Mouse (Mus musculus) G1E (cell line): ENCODE measurements at regions not wholly inside any gene's neighbourhood (a gene's known extent, or its start where the extent isn't known, plus 50 kb on each side); places are given as distances from the start of the nearest gene placed in this dataset.

Source experiments
- CTCF ChIP-seq: IDR thresholded peaks from 2 replicates; pipeline ENCODE4 v1.5.1; 2012; ENCODE audit warnings: low read depth, low read length, inconsistent platforms, mixed read lengths
- GATA1 ChIP-seq: IDR thresholded peaks from 2 replicates; pipeline ENCODE4 v1.6.1; 2012; ENCODE audit warnings: borderline replicate concordance, low read length, inconsistent platforms, mixed read lengths
- GATA2 ChIP-seq: IDR thresholded peaks from 2 replicates; pipeline ENCODE4 v1.6.1; 2012; ENCODE audit warnings: low read depth, low read length, inconsistent platforms, borderline replicate concordance
- TAL1 ChIP-seq: conservative IDR thresholded peaks from 2 replicates; pipeline ENCODE4 v1.6.1; 2012; ENCODE audit warnings: low read depth, low read length, inconsistent platforms, mixed read lengths

GRCm38 (mm10) chr17:4907181-4907752 lies 86.9 kb upstream of the Arid1b start:
- no peak for TF ChIP-seq CTCF
- TF ChIP-seq TAL1, result no peak
- no peak for TF ChIP-seq GATA1
- no peak for TF ChIP-seq GATA2
